Mouse (Mus musculus): Measurements from ENCODE around the gene 4430402I18Rik.

DNA sequence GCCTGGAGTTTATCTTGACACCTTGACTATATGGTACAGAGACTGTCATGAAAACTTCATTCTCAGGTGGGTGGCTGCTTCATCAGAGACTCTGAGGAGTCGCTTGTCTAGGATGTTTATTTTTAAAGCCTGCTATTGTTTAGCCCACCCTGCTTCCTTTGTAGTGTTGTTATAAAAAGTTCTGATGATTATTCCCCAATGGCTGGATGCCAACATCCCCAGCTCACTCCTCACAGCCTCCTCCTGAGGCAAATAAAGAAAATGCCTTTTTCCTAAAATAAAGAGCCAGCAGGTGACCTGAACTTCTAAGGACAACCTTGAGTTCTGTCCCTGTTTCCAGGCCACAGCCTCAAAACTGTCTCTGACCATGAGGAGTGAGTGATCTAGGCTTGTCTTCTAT is 79.1 kb downstream of the 4430402I18Rik start:
- TF ChIP-seq CTCF (IDR thresholded peaks at IDR 0.05; ENCODE audit: extremely low read depth, insufficient read depth, low read length), result no peak
- no peak for TF ChIP-seq POLR2A (IDR thresholded peaks at IDR 0.05; ENCODE audit: extremely low read depth, insufficient read depth, low read length)
